ENCODE assay signal across 17 mouse cellular contexts in the genomic region with DNA sequence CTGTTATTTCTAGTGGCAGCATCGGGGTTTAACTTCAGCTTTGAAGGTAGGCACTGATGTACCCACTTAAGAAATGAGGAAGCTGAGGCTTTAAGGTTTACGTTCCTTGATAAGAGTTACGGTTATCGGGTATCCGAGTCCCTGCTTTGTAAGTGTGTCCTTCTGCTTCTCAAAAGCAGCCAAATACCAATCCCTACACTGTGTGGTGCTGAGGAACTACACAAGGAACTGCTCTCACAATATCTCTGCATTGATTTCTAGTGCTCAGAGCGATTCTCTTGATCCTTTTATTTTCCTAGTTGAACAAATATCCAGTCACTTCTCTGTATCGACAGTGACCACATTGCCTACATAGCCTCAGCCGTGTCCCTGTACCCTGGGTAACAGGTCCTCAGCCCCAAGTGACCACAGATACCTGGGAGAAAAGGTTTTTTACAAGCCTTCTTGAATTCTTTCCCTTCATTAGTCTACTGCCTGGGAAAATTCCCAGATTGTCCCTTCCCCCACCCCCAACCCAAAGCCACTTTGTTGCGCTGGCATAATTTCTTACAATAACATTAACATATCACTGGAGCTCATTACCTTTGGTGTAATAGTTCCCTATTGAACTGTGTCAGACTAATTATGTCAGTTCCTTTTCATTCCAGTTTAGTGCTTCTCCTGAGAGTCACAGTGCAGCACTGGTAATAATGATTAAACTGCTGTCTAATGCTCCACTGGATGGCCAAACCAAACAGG.
DNase-seq lines count a peak whose midpoint lies in the region; ATAC-seq and TF ChIP-seq lines count a peak whose summit lies in the region.
"Had no signal": no experiment of that assay in that cellular context is flagged by ENCODE, and none has a peak within 500 bp of the region (broad histone marks: within the 10 kb centered on the region; RNA-seq: fewer than 3 reads in every experiment).

No protein-coding gene starts in this region.

- peaks cover 18% of the 10 kb centered on the region for H3K4me1 ChIP-seq in forebrain, embryonic 12.5 days
- no peaks in the 10 kb centered on the region for H3K4me1 ChIP-seq in forebrain, postnatal 0 days (ENCODE audit: insufficient read depth)
- peaks cover 4% of the 10 kb centered on the region; the same call in 1 of the 2 replicates for H3K4me1 ChIP-seq in midbrain, embryonic 11.5 days (ENCODE audit: control insufficient read depth, insufficient read depth, low read length)
- peaks cover 15% of the 10 kb centered on the region for H3K4me1 ChIP-seq in neural tube, embryonic 15.5 days
- H3K4me1 ChIP-seq: embryonic facial prominence, embryonic 12.5 days; heart, embryonic 12.5 days; limb, embryonic 15.5 days had no signal

- ATAC-seq in forebrain, embryonic 12.5 days (ENCODE audit: low FRiP score) = peak; percentile 91
- ATAC-seq in forebrain, postnatal 0 days = peak; percentile 81
- 0 out of 2 replicates have a peak, but pooled peaks have one; percentile 35 for ATAC-seq in midbrain, embryonic 11.5 days (ENCODE audit: low FRiP score)
- peak; percentile 85 for ATAC-seq in neural tube, embryonic 15.5 days (ENCODE audit: low FRiP score)

- intact Hi-C loops in left cerebral cortex, postnatal 14 days (cut with DNase I) = no loop called here

- H3K4me3 ChIP-seq in forebrain, embryonic 12.5 days (replicated peaks) = no peak overlapping the region
- no peak overlapping the region for H3K4me3 ChIP-seq in forebrain, postnatal 0 days (ENCODE audit: low read depth, low read length)
- no peak overlapping the region for H3K4me3 ChIP-seq in midbrain, embryonic 11.5 days (ENCODE audit: low read depth, low read length)
- H3K4me3 ChIP-seq in neural tube, embryonic 15.5 days (replicated peaks) = no peak overlapping the region
- H3K4me3 ChIP-seq: embryonic facial prominence, embryonic 12.5 days; heart, embryonic 12.5 days; limb, embryonic 15.5 days; myocyte had no signal

- no peaks in the 10 kb centered on the region for H3K27me3 ChIP-seq in forebrain, embryonic 12.5 days
- H3K27me3 ChIP-seq in forebrain, postnatal 0 days (ENCODE audit: insufficient read depth, low read length) = no peaks in the 10 kb centered on the region
- no peaks in the 10 kb centered on the region for H3K27me3 ChIP-seq in midbrain, embryonic 11.5 days (ENCODE audit: control insufficient read depth, insufficient read depth, low read length)
- H3K27me3 ChIP-seq in neural tube, embryonic 15.5 days (replicated peaks) = no peaks in the 10 kb centered on the region
- H3K27me3 ChIP-seq: embryonic facial prominence, embryonic 12.5 days; heart, embryonic 12.5 days; limb, embryonic 15.5 days had no signal

- peak overlapping the region; percentile 22 for H3K4me2 ChIP-seq in forebrain, embryonic 12.5 days
- H3K4me2 ChIP-seq in forebrain, postnatal 0 days (ENCODE audit: low read depth) = no peak overlapping the region
- no peak overlapping the region for H3K4me2 ChIP-seq in midbrain, embryonic 11.5 days
- no peak overlapping the region for H3K4me2 ChIP-seq in neural tube, embryonic 15.5 days
- H3K4me2 ChIP-seq: embryonic facial prominence, embryonic 12.5 days; heart, embryonic 12.5 days; limb, embryonic 15.5 days had no signal

- H3K27ac ChIP-seq in forebrain, embryonic 12.5 days = peak overlapping the region; percentile 79
- H3K27ac ChIP-seq in forebrain, postnatal 0 days (ENCODE audit: low read depth, low read length) = no peak overlapping the region
- no peak overlapping the region for H3K27ac ChIP-seq in midbrain, embryonic 11.5 days (ENCODE audit: low read depth, low read length)
- 0 out of 2 replicates have a peak overlapping the region, but pooled peaks have one; percentile 35 for H3K27ac ChIP-seq in neural tube, embryonic 15.5 days (replicated peaks)
- H3K27ac ChIP-seq: embryonic facial prominence, embryonic 12.5 days; limb, embryonic 15.5 days; macrophage had no signal

- WGBS in forebrain, embryonic 12.5 days = 28% methylated on average over 9 of the region's 9 CpGs
- WGBS in forebrain, postnatal 0 days = 16% methylated on average over 9 of the region's 9 CpGs
- WGBS in midbrain, embryonic 11.5 days = 64% methylated on average over 9 of the region's 9 CpGs
- WGBS in neural tube, embryonic 15.5 days = 35% methylated on average over 9 of the region's 9 CpGs

- no peak overlapping the region for H3K9ac ChIP-seq in forebrain, embryonic 12.5 days
- H3K9ac ChIP-seq in forebrain, postnatal 0 days = no peak overlapping the region
- no peak overlapping the region for H3K9ac ChIP-seq in midbrain, embryonic 11.5 days (ENCODE audit: low read length)
- no peak overlapping the region for H3K9ac ChIP-seq in neural tube, embryonic 15.5 days (replicated peaks)
- H3K9ac ChIP-seq: embryonic facial prominence, embryonic 12.5 days; heart, embryonic 12.5 days; limb, embryonic 15.5 days had no signal

- no peaks in the 10 kb centered on the region for H3K9me3 ChIP-seq in forebrain, embryonic 12.5 days
- no peaks in the 10 kb centered on the region for H3K9me3 ChIP-seq in forebrain, postnatal 0 days (ENCODE audit: low read length)
- H3K9me3 ChIP-seq in midbrain, embryonic 11.5 days (ENCODE audit: control insufficient read depth, low read length) = no peaks in the 10 kb centered on the region
- H3K9me3 ChIP-seq in neural tube, embryonic 15.5 days (replicated peaks) = 0 out of 2 replicates have a peak, but pooled peaks cover 5% of the 10 kb centered on the region
- H3K9me3 ChIP-seq: embryonic facial prominence, embryonic 12.5 days; heart, embryonic 12.5 days; limb, embryonic 15.5 days had no signal

- peak; percentile 36 for DNase-seq in forebrain, postnatal 0 days
- no peak for DNase-seq in midbrain, embryonic 11.5 days (ENCODE audit: low spot score, missing footprints)
- DNase-seq in cerebellum, adult 9-10 months = no peak
- DNase-seq in MN1 (ENCODE audit: low spot score) = no peak
- DNase-seq in left cerebral cortex, postnatal 14 days (ENCODE audit: low spot score in 2 of 2) = no peak
- DNase-seq: cerebellum, postnatal 10 days; gastrocnemius, postnatal 25 days; kidney, adult 8-10 months; lung, adult 2 months; right cerebral cortex, adult 18-20 months had no signal

- TF ChIP-seq CTCF in forebrain, postnatal 0 days (IDR thresholded peaks at IDR 0.05; ENCODE audit: low read depth) = no peak

- H3K36me3 ChIP-seq in forebrain, embryonic 12.5 days (replicated peaks) = no peaks in the 10 kb centered on the region
- H3K36me3 ChIP-seq in forebrain, postnatal 0 days (ENCODE audit: insufficient read depth) = no peaks in the 10 kb centered on the region
- H3K36me3 ChIP-seq in midbrain, embryonic 11.5 days (ENCODE audit: control insufficient read depth, insufficient read depth, low read length) = no peaks in the 10 kb centered on the region
- no peaks in the 10 kb centered on the region for H3K36me3 ChIP-seq in neural tube, embryonic 15.5 days
- H3K36me3 ChIP-seq: embryonic facial prominence, embryonic 12.5 days; heart, embryonic 12.5 days; limb, embryonic 15.5 days had no signal

Comparison
In these comparisons a context has a peak if more than half of its experiments do, and no peak if none do; other contexts are left out.
1. H3K27ac ChIP-seq: peak in forebrain, embryonic 12.5 days (single experiment) and neural tube, embryonic 15.5 days (single experiment); none in forebrain, postnatal 0 days (single experiment) and midbrain, embryonic 11.5 days (single experiment).
2. ATAC-seq: peak in every context shown above with its lines; median percentile 91 in forebrain, embryonic 12.5 days; 85 in neural tube, embryonic 15.5 days; 81 in forebrain, postnatal 0 days; 35 in midbrain, embryonic 11.5 days.